Mouse (Mus musculus): Measurements from ENCODE around the gene Brap.
"Not testable (repeated sequence)": the region's sequence is repeated elsewhere in the genome, so short reads cannot be mapped to it uniquely, and the experiment has no call there.

Gene Brap

DNA sequence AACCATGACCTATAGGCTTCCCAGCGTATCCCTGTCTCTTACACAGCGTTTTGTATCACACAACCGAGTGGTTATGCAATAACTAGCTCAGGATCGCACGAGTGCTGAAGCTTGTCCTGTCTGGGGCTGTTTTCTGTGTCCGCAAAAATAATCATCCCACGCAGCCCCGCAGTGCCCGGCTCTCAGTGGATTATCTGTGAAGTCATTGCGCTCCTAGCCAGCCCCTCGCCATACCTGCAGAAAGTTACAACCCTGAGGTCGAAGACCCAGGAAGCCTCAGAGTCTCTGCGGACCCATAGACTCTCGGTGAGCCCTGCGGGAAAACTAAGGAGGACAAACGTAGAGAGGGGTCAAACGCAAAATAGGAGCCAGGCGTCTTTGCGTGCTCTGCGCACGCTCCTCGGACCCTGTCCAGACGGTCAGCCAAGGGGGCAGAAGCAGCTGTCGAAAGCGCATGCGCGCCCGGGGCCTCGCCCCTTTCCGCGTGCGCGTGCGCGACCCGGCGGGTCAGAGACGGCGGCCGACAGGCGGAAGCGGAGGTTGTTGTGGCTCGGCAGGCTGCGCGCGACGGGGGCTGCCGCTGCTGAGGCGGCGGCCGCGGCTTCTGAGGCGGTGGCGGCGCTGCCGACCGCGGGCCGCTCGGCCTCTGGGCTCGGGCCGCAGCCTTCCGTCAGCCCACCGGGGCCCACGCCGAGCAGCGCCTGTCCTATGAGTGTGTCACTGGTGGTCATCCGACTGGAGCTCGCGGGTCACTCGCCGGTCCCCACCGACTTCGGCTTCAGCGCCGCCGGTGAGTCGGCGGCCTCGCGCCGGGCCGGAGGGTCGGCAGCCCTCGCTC lies at the start of gene Brap, which contains the start of gene Acad10:
TSS of gene Brap (plus strand) at position 505 of the 838 bp plus-strand sequence.
TSS of gene Acad10 (minus strand) at position 456 of the 838 bp plus-strand sequence.
- DNase-seq = peak; percentile 93

DNA sequence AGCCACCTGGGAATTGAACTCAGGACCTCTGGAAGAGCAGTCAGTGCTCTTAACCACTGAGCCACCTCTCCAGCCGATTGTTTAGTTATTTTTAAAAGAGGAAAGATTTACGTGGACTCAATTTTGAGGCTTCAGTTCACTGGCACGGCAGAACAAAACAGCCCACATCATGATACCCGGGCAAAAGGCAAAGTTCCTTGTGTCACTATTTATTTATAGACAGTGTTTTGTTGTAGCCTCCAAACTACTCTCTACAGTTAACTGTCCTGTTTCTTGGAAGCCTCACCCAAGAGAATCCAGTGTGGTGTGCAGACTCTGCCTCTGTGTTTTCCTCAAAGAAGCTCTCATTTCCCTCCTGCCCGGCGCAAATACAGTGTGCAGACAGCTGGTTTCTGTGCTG lies 48.3 kb upstream of the Brap start:
- DNase-seq = no peak

DNA sequence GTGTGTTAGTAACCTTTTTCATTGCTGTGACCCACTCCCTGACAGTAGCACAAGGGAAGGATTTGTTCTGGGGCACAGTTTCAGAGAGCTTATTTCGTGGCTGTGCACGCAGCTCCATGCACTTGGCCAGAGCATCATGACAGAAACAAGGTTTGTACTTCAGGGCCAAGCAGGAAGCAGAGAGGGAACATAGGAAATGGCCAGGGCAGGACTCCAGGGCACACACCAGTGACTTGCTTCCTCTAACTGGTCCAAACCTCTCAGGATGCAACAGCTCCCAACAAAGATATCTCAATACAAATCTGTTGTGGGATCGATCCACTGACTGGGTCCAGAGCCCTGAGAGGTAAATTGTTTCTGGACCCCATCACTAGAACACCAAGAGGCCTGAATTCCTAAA lies 45.4 kb upstream of the Brap start:
- DNase-seq = not testable (repeated sequence)

DNA sequence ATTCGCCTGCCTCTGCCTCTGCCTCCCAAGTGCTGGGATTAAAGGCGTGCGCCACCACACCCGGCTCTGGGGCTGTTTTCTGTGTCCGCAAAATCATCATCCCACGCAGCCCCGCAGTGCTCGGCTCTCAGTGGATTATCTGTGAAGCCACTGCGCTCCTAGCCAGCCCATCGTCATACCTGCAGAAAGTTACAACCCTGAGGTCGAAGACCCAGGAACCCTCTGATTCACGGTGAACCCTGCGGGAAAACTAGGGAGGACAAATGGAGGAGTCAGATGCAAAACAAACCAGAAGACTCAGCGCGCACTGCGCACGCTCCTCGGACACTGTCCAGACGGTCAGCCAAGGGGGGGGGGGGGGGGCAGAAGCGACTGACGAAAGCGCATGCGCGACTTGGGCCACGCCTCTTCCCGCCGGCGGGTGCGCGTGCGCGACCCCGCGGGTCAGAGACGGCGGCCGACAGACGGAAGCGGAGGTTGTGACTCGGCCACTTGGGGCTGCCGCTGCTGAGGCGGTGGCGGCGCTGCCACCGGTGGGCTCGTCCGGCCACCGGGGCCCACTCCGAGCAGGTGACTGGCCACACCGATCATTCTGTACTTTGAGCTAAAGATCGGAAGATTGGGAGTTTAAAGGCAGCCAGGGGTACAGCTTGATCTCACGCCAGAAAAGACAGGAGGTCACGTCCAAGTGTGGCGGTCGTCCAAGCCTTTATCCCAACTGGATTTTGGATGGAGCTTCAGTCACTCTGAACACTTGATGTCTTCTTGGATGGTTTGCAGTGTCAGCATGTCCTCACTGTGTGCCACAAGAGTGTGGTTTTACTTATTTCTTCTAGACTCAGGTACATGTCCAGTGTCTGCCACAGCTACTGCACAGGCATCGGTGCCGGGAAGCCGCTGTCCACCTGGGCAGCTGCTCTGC lies 41.5 kb upstream of the Brap start, which contains the start of gene Acad12:
TSS of gene Acad12 (minus strand) at position 347 of the 922 bp plus-strand sequence.
- peak; percentile 77 for DNase-seq

DNA sequence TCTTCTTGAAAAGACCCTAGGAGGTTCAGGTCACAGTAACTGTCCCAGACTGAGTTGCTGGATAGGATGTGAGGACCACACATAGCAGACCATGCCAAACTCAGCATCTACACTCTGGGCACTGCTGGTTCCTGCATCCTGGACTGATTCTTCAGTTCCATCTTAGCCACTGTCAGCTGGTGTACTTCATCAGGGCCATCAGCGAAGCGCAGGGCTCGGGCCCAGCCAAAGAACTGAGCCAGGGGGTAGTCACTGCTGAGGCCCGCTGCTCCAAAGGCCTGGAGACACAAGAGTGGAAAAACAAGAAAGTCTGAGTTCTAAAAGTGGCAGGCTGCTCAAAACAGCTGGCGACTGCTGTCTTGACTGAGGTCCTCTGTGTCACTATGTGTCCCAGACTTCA lies 39.3 kb upstream of the Brap start:
- DNase-seq = no peak

DNA sequence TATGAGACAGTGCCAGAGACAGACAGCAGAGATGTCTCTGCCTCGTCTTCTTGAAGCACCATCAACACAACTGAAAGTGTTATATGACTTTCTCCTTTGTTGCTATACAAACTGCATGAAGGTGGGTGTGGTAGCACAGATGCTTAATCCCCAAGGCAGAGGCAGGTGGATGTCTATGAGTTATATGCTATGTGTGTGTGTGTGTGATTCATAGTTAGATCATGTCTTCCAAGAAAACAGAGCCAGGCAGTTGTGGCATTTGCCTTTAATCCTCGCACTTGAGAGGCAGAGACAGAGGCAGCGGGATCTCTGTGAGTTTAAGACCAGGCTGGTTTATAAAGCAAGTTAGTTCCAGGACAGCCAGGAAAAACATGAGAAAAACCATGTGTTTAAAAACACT lies 37.1 kb upstream of the Brap start:
- DNase-seq = no peak

DNA sequence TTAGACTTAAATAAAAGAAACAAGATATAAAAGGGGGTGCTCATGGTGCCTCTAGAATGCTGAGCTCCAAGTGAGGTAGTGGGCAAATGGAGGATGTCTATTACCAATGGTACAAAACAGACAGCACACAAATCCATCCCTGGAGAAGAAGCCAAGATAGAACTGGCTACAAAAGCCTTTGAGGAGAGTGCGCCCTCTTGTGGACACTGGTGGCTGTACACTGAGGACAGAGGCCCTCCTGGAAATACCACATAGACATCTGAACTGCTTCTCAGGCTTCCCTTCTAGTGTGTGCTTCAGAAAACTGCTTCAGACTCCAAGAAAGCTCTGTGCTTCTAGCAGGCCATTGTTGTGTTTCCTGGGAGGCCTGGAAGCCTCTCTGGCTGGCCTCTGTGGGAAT lies 32.5 kb upstream of the Brap start:
- peak; percentile 77 for DNase-seq

DNA sequence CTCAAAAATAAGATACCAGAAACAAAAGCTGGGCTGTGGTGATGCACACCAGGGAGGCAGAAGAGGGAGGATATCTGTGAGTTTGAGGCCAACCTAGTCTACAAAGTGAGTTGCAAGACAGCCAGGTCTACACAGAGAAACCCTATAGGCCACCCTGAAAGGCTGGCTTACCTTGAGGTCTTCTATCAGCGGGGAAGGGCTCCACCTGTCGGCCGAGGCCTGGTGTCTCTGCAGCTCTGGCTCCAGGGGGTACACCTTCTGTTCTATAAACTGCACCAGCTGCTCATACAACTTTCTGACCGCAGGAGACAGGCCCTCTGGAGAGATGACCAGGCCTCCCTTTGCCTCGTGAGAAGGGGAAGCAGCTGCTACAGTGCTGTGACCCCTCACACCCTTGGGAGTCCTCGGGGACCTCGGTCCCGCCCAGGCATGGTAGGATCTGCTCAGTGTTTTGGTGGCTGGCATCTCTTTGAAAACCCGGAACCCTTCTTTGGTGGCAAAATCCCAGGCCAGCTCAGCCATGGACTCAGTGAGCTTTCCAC lies 29.2 kb upstream of the Brap start:
- DNase-seq = not testable (repeated sequence)

DNA sequence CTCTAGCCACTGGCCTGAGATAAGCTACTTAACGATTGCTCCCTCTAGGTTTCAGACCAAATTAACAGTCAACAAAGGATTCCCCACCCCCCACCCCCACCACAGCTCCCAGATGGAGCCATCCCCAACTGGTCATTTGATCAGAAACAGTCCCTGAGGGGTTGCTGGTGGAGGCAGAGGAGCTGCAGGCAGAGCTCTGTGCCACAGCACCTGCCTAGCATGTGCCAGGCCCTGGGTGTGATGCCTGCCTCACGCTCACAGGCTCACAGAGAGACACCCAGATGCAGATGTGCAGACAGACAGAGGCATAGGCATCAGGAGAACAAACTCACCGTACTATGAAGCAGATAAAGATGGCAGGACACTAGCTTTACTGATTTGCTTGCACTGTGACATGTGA lies 27.6 kb upstream of the Brap start:
- no peak for DNase-seq

DNA sequence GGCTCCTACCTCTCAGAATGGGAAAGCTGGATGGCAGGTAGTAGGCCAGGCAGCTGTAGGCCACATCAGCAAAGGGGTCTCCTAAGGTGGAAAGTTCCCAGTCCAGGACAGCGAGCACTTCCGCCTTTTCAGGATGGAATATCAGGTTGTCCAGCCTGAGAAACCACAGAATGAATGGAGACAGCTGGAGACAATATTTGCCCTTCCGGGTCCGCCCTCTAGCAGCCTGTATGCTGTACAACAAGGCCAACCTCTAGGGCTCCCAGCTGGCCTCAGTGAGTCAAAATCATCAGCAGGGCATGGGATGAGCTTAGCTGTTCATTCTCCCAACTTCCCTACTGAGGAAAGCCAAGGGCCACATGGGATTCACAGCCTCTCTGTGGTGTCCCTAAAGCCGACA lies 25.7 kb upstream of the Brap start:
- no peak for DNase-seq

DNA sequence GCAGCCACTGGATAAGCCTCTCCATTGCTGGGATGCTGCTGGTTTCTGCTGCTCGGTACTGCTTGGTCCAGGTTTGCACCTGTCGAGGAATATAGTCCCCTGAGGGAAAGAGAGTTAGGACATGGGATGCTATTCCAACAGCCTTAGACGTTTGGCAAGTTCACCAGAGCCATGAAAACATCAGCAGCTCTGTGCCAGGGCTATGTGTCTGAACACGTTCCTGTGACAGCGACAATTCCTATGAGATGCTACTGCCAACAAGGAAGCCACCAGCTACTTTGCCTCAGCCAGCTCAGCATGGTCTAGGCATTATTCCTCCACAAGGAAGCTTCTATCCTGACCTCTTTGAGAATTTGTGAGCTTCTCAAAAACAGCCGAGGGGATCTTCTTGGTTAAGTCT lies 23.1 kb upstream of the Brap start:
- no peak for DNase-seq

DNA sequence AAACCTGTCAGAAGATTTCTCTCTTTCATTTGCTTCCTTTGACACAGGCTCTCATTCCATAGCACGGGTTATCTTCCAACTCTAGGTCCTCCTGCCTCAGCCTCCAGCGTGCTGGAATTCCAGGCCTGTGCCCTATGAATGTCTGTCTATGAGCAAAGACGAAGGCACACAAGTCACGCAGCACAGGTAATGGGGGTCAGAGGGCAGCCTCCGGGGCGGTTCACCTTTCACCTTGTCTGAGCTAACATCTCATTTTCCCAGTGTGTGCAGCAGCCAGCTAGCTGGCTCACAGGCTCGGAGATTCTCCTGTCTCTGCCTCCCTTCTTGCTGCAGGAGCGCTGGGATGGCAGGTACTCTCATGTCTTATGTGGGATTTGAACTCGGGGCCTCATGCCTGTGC lies 20.8 kb upstream of the Brap start:
- DNase-seq = no peak

DNA sequence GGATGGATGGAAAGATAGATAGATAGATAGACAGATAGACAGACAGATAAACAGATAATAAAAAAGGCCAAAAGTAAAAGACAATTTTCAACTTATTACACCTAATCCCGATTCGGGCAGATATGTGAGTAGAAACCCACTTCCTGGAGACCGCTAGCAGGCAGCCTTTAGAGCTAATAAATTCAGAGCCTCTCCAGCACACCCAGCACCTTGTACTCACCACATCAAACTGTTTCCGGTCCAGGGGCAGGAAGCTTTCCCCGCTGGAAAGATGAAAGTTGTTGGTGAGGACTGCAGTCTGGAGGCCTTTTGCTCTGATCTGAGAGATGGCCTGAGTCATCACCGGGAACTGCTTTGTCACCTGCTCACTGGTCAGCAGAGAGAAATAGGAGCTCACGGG lies 11.2 kb upstream of the Brap start:
- DNase-seq = no peak

DNA sequence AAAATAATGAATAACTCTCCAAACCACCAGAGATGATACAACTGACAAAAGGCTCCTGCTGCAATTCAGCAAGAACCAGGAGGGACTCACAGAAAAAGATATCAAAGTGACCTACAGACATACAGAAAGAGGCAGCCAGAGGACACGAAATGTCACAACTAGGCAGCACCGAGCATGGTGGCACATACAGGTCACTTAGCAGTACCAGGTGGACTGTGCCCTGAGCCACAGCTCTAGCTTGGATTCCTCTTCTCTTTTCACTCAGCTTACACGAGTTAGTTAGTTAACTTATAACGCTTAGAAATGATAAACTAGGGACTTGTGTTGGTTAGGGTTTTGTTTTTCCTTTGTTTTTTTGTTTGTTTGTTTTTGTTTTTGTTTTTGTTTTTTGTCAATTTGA lies 5.8 kb upstream of the Brap start:
- no peak for DNase-seq

DNA sequence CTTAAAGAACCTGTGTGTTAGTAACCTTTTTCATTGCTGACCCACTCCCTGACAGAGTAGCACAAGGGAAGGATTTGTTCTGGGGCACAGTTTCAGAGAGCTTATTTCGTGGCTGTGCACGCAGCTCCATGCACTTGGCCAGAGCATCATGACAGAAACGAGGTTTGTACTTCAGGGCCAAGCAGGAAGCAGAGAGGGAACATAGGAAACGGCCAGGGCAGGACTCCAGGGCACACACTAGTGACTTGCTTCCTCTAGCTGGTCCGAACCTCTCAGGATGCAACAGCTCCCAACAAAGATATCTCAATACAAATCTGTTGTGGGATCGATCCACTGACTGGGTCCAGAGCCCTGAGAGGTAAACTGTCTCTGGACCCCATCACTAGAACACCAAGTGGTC lies 3.5 kb upstream of the Brap start:
- not testable (repeated sequence) for DNase-seq

DNA sequence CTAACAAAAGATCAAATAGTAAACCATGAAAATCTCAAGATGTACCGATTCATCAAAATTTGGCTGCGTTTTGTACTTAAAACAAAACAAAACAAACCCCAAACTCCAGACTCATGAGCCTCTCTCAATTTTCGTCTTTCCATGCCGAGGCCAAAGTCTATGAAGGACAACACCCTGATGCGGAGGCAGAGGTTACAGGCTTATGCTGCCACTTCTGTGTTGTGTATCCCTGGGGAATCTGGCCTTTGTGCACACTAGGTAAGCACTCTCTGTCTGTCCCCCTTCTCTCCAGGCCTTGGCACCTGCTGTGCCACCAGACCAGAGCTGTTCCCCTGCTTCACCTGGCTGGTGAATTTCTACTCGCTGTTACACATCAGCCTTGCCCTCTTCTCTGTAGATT lies 2.7 kb upstream of the Brap start:
- not testable (repeated sequence) for DNase-seq

DNA sequence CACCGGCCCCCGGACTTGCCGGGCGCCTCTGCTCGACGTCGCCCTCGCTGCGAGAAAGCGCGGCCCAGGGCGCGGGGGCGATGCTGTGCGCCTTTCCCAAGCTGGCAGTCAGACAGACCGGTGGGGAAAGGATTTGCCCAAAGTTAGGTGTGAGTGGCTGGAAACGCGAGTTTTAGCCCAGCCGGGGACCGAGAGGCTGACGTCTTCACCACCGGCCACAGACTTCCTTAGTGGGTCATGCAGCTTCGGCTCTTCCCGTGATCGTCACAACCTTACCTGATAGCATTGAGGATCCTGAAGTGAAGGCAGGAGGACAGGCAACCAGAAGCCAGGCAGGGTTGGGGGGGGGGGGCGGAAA lies 513 bp downstream of the Brap start:
- peak; percentile 16 for DNase-seq

DNA sequence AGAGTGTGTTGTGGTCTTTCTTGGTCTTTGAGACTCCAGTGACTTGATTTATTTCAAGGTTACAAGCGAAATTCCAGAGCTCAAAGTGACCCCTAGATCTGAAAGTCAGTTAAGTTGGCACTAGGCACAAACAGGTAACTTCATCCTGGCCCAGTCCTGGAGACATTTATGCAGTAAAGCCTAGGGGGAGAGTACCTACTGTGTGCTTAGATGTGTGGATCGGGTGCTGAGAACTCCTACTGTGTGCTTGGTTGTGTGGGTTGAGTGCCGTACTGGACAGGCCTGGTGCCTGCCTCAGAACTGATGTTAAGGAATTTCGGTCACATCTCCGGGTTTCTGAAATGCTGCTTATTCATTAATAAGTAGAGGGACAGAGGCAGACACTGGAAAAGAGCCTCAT lies 1.1 kb downstream of the Brap start:
- DNase-seq = no peak

DNA sequence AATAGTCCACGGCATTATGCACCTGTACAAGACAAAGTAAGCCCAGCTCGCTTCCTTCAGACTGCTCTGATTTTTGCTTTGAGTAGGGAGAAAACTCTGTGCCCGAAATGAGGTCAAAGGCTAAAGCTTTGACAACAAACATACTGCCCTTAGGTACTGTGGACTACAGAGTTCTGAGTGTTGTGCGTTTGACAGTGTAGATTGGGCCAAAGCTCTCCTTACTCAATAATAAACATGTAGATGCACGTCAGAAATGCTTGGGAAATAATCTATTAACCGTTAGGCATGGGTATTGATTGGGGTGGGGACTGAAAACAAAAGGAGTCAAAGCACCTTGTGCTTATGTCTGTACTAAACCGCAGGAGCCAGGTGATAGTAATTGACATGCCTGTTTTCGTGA lies 3.1 kb downstream of the Brap start:
- no peak for DNase-seq

DNA sequence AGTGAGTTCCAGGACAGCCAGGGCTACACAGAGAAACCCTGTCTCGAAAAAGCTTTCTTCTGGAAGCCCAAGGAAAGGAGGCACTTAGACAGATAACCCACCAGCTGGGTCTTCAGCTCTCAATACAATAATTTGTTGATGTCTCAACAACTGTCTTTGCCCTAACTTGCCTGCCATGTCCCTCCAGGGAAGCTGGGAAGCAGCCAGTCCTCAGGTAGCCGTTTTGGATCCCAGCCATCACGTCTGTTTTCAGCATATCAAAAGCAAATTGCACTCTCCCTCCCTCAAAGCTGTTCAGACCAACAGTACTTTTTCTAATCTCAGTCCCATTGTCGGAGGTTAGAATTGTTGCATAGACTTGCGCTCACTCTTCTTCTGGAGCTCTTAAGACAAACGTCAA lies 3.7 kb downstream of the Brap start:
- DNase-seq = no peak

DNA sequence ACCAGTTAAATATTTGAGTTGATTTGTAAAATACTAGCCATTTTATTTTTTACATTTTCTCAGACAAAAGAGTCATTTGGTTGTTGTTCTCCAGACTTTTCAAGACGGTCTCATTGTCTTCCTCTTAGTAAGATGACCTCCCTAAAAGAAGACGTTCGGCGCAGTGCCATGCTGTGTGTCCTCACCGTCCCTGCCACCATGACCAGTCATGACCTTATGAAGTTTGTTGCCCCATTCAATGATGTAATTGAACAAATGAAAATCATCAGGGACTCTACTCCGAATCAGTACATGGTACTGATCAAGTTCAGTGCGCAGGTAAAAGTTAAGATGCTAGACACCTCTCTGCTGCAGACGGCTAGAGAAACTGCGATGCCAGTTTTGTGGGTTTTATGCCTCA lies 4.6 kb downstream of the Brap start:
- no peak for DNase-seq

DNA sequence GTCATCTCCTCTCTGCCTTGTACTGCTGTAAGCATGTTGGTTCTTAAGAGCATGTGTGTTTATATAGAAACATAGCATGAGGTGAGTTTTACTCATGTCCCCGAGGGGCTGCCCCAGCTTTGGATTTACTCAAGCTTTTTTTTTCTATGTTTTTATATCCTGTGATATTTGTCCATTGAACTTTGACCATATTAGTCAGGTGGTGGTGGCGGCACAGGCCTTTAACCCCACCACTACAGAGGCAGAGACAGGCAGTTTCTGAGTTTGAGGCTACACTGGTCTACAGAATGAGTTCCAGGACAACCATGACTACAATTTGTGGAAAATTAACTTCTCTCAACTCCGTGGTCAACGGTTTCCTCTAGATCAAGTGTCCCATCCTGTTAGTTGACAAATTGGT lies 6.7 kb downstream of the Brap start:
- DNase-seq = no peak

DNA sequence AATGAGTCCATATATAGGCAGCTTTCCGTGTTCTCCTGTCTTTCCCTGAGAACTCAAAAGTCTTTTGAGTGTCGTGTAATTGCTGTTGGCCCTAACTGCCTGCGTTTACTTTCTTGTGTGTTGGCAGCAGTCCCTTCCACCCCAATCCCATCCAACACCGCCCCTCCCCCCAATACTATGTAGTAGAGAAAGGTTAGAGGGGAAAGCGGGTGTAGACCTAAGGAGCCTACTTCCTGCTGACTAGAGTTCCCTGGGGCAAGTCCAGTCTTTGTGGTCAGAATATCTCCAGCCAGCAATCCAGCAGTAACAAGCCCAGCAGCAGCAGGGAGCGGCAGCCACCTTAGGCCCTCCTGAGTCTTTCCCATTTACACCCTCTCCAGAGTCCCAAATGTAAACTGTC lies 8.0 kb downstream of the Brap start:
- no peak for DNase-seq

DNA sequence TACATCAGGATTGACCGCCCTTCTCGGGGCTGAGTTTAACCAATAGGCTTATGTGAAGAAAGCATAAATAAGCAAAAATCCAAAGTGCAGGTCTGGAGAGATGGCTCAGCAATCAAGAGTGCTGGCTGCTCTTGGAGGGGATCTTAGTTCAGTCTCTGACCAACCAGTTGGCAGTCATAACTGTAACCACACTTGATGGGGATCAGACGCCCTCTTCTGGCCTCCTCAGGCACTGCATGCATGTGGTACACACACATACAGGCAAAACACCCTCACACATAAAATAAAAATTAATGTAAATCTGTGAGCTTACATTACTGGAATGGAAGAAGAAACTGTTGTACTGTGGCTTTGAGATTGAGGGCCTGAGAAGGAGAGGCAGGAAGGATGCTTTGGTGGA lies 10.0 kb downstream of the Brap start:
- DNase-seq = peak; percentile 47

Measured in right cerebral cortex, postnatal 4 days (tissue).